Mouse (Mus musculus) kidney, adult 2 months (tissue): ENCODE measurements around the gene Bst1. TPM values are rescaled to one million over a fixed set of nuclear protein-coding genes. Genes with fewer than 3 reads are reported as not detected.

Experiments
- DNase-seq: peaks from one replicate; pipeline ENCODE4 v3.0.0; 2021
- H3K27ac ChIP-seq: fragments of 200-500 bp; 2 replicates; pipeline ENCODE4 v1.5.1; 2012; ENCODE audit warnings: low read depth, low read length, control low read depth, inconsistent platforms; ENCODE audit not compliant: insufficient read depth
- H3K27me3 ChIP-seq: fragments of 200-500 bp; replicated peaks from 2 replicates; pipeline ENCODE4 v1.6.1; 2012; ENCODE audit warnings: mild to moderate bottlenecking, moderate library complexity, low read length, inconsistent platforms; ENCODE audit not compliant: control insufficient read depth, insufficient read depth
- H3K36me3 ChIP-seq: fragments of 200-500 bp; 2 replicates; pipeline ENCODE4 v1.6.1; 2012; ENCODE audit warnings: mild to moderate bottlenecking, moderate library complexity, low read length, inconsistent platforms; ENCODE audit not compliant: control insufficient read depth, insufficient read depth
- H3K4me1 ChIP-seq: fragments of 200-500 bp; 2 replicates; pipeline ENCODE4 v1.6.1; 2011; ENCODE audit warnings: low read length; ENCODE audit not compliant: control insufficient read depth, insufficient read depth
- H3K4me3 ChIP-seq: fragments of 200-500 bp; 2 replicates; pipeline ENCODE4 v1.5.1; 2011; ENCODE audit warnings: mild to moderate bottlenecking, low read depth, low read length, control low read depth; ENCODE audit not compliant: insufficient read depth
- CTCF ChIP-seq: fragments of 200-500 bp; conservative IDR thresholded peaks from 2 replicates; pipeline ENCODE4 v1.5.1; 2011; ENCODE audit warnings: low read depth, mild to moderate bottlenecking, control low read depth, low read length, moderate library complexity, mixed read lengths; ENCODE audit not compliant: insufficient read depth, insufficient read length
- POLR2A ChIP-seq: fragments of 200-500 bp; IDR thresholded peaks from one replicate; pipeline ENCODE4 v1.6.1; 2011; ENCODE audit warnings: low read depth, low read length, control low read depth
- WGBS: fragments of 180-500 bp; shearing (Covaris S2); methylation state at CpG from one replicate; pipeline ENCODE4 v1.1.7; 2018; 5-methylcytosine and 5-hydroxymethylcytosine counted together
- polyA plus RNA-seq: library from polyadenylated mRNA; depleted of rRNA; stranded (reverse); fragments of >200 nt; gene quantifications from 2 replicates; pipeline ENCODE4 v1.2.3, GENCODE M21; 2012

Gene Bst1
- polyA plus RNA-seq, 1 experiment = 11.5 TPM

- H3K36me3 ChIP-seq = no peaks in the 10 kb centered on the region
- WGBS = 91% methylated on average over 2 of the region's 2 CpGs
- H3K4me3 ChIP-seq = no peak overlapping the region
- no peak overlapping the region for H3K27ac ChIP-seq
- H3K4me1 ChIP-seq = no peaks in the 10 kb centered on the region
- TF ChIP-seq POLR2A (no peak), CTCF (no peak)
- no peaks in the 10 kb centered on the region for H3K27me3 ChIP-seq
- DNase-seq = no peak
Measured at GRCm38 (mm10) chr5:43814536-43814935, 4.1 kb upstream of the Bst1 start.

- WGBS = 40% methylated on average over 1 of the region's 1 CpGs
- Histone ChIP-seq H3K27me3 (no peaks in the 10 kb centered on the region), H3K4me3 (no peak overlapping the region), H3K27ac (no peak overlapping the region), H3K36me3 (no peaks in the 10 kb centered on the region), H3K4me1 (no peaks in the 10 kb centered on the region)
- TF ChIP-seq CTCF = no peak
- TF ChIP-seq POLR2A = no peak
- DNase-seq = no peak
Measured at GRCm38 (mm10) chr5:43815769-43816168, 2.9 kb upstream of the Bst1 start.

GRCm38 (mm10) chr5:43820785-43821184 is 2.1 kb downstream of the Bst1 start:
- H3K27ac ChIP-seq = no peak overlapping the region
- H3K4me1 ChIP-seq = no peaks in the 10 kb centered on the region
- no peak for DNase-seq
- no peak for TF ChIP-seq CTCF
- TF ChIP-seq POLR2A = no peak
- H3K36me3 ChIP-seq = no peaks in the 10 kb centered on the region
- H3K4me3 ChIP-seq = no peak overlapping the region
- 85% methylated on average over 11 of the region's 11 CpGs for WGBS
- H3K27me3 ChIP-seq = no peaks in the 10 kb centered on the region

- Histone ChIP-seq H3K4me3 (no peak within 1 kb of the TSS), H3K27me3 (no peaks in the 10 kb centered on the region), H3K36me3 (no peaks in the 10 kb centered on the region), H3K27ac (no peak within 1 kb of the TSS), H3K4me1 (no peaks in the 10 kb centered on the region)
- DNase-seq = no peak
- 88% methylated on average over 19 of the region's 19 CpGs for WGBS
- no peak for TF ChIP-seq POLR2A
- no peak for TF ChIP-seq CTCF
Measured at GRCm38 (mm10) chr5:43821538-43821937, 2.9 kb downstream of the Bst1 start, which contains the start of gene Fbxl5. TSS of gene Fbxl5 (minus strand) at chr5:43821638.

GRCm38 (mm10) chr5:43822199-43822598 is 3.5 kb downstream of the Bst1 start:
- TF ChIP-seq POLR2A = no peak
- TF ChIP-seq CTCF = no peak
- no peaks in the 10 kb centered on the region for H3K4me1 ChIP-seq
- DNase-seq = no peak
- 65% methylated on average over 8 of the region's 8 CpGs for WGBS
- H3K27me3 ChIP-seq = no peaks in the 10 kb centered on the region
- H3K36me3 ChIP-seq = no peaks in the 10 kb centered on the region
- H3K4me3 ChIP-seq = no peak overlapping the region
- H3K27ac ChIP-seq = no peak overlapping the region

GRCm38 (mm10) chr5:43822824-43823223 is 4.1 kb downstream of the Bst1 start:
- no peak for DNase-seq
- no peaks in the 10 kb centered on the region for H3K27me3 ChIP-seq
- H3K36me3 ChIP-seq = no peaks in the 10 kb centered on the region
- H3K4me1 ChIP-seq = no peaks in the 10 kb centered on the region
- TF ChIP-seq CTCF (no peak), POLR2A (no peak)
- H3K27ac ChIP-seq = no peak overlapping the region
- WGBS = 83% methylated on average over 3 of the region's 3 CpGs
- no peak overlapping the region for H3K4me3 ChIP-seq

GRCm38 (mm10) chr5:43824580-43824979 is 5.9 kb downstream of the Bst1 start:
- no peak overlapping the region for H3K27ac ChIP-seq
- WGBS = 71% methylated on average over 3 of the region's 3 CpGs
- no peak overlapping the region for H3K4me3 ChIP-seq
- no peak for DNase-seq
- H3K36me3 ChIP-seq = no peaks in the 10 kb centered on the region
- no peak for TF ChIP-seq CTCF
- no peak for TF ChIP-seq POLR2A
- H3K4me1 ChIP-seq = no peaks in the 10 kb centered on the region
- no peaks in the 10 kb centered on the region for H3K27me3 ChIP-seq

DNA sequence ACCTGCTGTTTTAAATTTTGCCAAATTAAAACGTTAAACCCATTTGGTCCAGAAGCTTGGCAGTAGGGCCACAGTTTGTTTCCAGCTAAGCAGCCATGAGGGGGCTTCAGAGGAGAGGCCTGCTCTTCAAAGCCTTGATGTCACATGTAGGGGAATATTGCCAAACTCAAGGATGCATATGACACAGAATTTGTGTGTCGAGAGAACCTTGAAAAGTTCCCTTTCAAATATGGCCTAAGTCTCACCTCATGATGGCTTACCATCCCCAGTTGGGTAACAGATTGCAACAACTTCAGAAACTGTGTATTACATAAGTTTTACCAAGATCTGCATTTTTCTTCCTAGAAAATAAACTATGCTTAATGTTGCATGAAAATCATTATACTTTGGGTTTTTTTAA is 8.2 kb downstream of the Bst1 start:
- no peak for DNase-seq
- 94% methylated on average over 2 of the region's 2 CpGs for WGBS
- Histone ChIP-seq H3K27me3 (no peaks in the 10 kb centered on the region), H3K4me1 (no peaks in the 10 kb centered on the region), H3K36me3 (no peaks in the 10 kb centered on the region), H3K4me3 (no peak overlapping the region), H3K27ac (no peak overlapping the region)
- TF ChIP-seq POLR2A (no peak), CTCF (no peak)
